Mouse (Mus musculus): Measurements from ENCODE around the gene Ahcyl1. TPM values are rescaled to one million over a fixed set of nuclear protein-coding genes. Genes with fewer than 3 reads are reported as not detected.

Gene Ahcyl1
- polyA plus RNA-seq (2012), result 11.1 and 13.2 TPM in 2 replicates

GRCm38 (mm10) chr3:107695948-107696881, at the start of gene Ahcyl1:
Gene Ahcyl1, minus strand, starts transcription at chr3:107696560.

GRCm38 (mm10) chr3:107631523-107631958, 64.8 kb downstream of the Ahcyl1 start, which contains the start of gene Strip1:
Gene Strip1, minus strand, starts transcription at chr3:107631694.

GRCm38 (mm10) chr3:107630682-107631522, 65.5 kb downstream of the Ahcyl1 start, which contains the start of gene Gm10961:
Gene Gm10961, plus strand, starts transcription at chr3:107631322.

Other genes starting within 250 kb of the Ahcyl1 start
- gene Kcnc4, start 237.0 kb downstream of the Ahcyl1 start, polyA plus RNA-seq (2012), result 0.02 TPM in 1 of 2 replicates, not detected in the other
- 0.03 and 0.65 TPM in 2 replicates for gene Slc6a17, start 178.5 kb downstream of the Ahcyl1 start, polyA plus RNA-seq (2012)
- not detected in 2 replicates for gene Ubl4b, start 141.5 kb downstream of the Ahcyl1 start, polyA plus RNA-seq (2012)
- gene Alx3, start 101.5 kb downstream of the Ahcyl1 start, polyA plus RNA-seq (2012), result not detected in 2 replicates
- not detected in 2 replicates for gene Gm10961, start 65.2 kb downstream of the Ahcyl1 start, polyA plus RNA-seq (2012)
- gene Strip1, start 64.9 kb downstream of the Ahcyl1 start, polyA plus RNA-seq (2012), result 20.1 and 20.8 TPM in 2 replicates
- gene Csf1, start 63.9 kb upstream of the Ahcyl1 start, polyA plus RNA-seq (2012), result 9.2 and 9.7 TPM in 2 replicates
- gene Eps8l3, start 180.7 kb upstream of the Ahcyl1 start, polyA plus RNA-seq (2012), result 0.02 TPM in 1 of 2 replicates, not detected in the other
- 2.8 and 4.2 TPM in 2 replicates for gene Gstm5, start 199.3 kb upstream of the Ahcyl1 start, polyA plus RNA-seq (2012)
- gene Gstm7, start 235.3 kb upstream of the Ahcyl1 start, polyA plus RNA-seq (2012), result 0.64 and 0.97 TPM in 2 replicates
- gene Gstm6, start 247.2 kb upstream of the Ahcyl1 start, polyA plus RNA-seq (2012), result not detected in 2 replicates

Data from megakaryocyte-erythroid progenitor cell, adult 5 weeks (primary cell).